Mouse (Mus musculus): Measurements from ENCODE around the gene Bloc1s4. TPM values are rescaled to one million over a fixed set of nuclear protein-coding genes. Genes with fewer than 3 reads are reported as not detected.

The Bloc1s4 gene
- polyA plus RNA-seq (2012; rRNA removed), result 9.8 and 12.0 TPM in 2 replicates

DNA sequence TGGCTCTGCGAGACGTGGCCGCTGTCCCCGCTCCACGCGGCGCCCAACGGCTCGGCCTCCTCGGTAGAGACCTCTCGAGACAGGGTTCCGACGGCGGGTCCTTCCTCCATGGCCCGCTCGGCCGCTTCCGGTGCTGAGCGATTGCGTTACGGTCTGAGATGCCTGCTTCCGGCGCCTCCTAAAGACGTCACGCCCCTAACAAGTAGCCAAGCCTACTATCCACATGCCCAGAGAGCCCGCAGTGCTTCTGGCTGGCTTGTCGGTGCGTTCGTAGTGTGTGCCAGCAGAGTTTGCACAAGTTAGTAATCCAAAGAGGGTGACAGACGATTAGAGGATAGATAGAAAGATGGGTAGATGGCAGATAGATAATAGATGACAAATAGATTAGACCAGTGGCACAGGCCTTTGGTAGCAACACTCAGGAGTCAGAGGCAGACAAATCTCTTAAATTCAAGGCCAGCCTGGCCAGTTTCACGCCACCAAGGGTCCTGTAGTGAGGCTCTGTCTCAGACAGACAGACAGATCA is at the start of gene Bloc1s4:
TSS of gene Bloc1s4 (minus strand) at position 115 of the 526 bp plus-strand sequence.

DNA sequence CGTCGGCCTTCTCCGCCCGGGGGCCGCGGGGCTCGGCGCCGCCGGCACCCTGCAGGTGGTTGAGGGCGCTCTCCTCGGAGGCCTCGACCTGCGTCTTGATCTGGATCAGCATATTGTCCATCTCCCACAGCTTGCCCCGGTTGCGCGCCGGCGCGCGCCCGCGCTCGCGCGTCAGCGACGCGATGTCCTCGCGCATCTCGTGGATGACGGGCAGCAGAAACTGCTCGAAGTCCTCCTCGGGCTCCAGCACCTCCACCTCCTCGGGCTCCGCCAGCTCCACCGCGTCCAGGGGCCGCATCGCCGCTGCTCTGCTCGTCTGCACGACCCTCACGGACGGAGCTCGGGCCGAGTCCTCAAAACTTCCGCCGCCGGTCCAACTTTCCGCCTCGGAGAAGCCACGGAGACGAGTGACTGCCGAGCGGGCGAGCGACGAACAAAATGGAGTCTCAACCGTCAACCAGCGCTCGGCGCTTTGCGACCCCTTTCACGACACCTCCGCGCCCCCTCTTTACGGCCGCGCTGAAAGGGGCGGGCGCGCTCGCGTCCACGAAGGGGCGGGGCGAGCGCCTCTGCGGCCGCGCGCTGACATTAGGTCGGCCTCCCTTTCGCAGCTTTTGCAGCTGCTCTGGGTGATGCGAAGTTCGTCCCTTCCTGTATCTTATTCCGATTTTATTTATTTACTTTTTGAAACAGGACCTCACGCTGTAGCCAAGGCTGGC is 48.0 kb upstream of the Bloc1s4 start, which contains the start of gene Mrfap1:
TSS of gene Mrfap1 (minus strand) at position 477 of the 719 bp plus-strand sequence.

Other genes with a start within 250 kb of the Bloc1s4 start
- 8.4 and 9.7 TPM in 2 replicates for gene Tbc1d14, start 155.4 kb downstream of the Bloc1s4 start, polyA plus RNA-seq (2012; rRNA removed)
- 17.0 and 19.3 TPM in 2 replicates for gene D5Ertd579e, start 52.6 kb downstream of the Bloc1s4 start, polyA plus RNA-seq (2012; rRNA removed)
- gene Mrfap1, start 48.1 kb upstream of the Bloc1s4 start, polyA plus RNA-seq (2012; rRNA removed), result 78.2 and 84.3 TPM in 2 replicates
- 10.3 and 11.9 TPM in 2 replicates for gene Man2b2, start 82.0 kb upstream of the Bloc1s4 start, polyA plus RNA-seq (2012; rRNA removed)
- gene Ppp2r2c, start 119.9 kb upstream of the Bloc1s4 start, polyA plus RNA-seq (2012; rRNA removed), result 0.01 TPM in 1 of 2 replicates, not detected in the other
- 0.60 and 0.71 TPM in 2 replicates for gene Wfs1, start 240.6 kb upstream of the Bloc1s4 start, polyA plus RNA-seq (2012; rRNA removed)

All from liver, embryonic 14 days (tissue).